Mouse (Mus musculus) midbrain, embryonic 14.5 days (tissue): ENCODE measurements around the gene Harbi1. TPM values are rescaled to one million over a fixed set of nuclear protein-coding genes. Genes with fewer than 3 reads are reported as not detected.
"Not testable (repeated sequence)": the region's sequence is repeated elsewhere in the genome, so short reads cannot be mapped to it uniquely, and the experiment has no call there.

Experiments
- ATAC-seq: fragments of 200-750 bp; cut with Nextera tagmentation; 2 replicates; pipeline ENCODE4 v1.8.0; 2017; ENCODE audit warnings: moderate number of reproducible peaks, moderate library complexity; ENCODE audit not compliant: low FRiP score, low TSS enrichment
- DNase-seq: peaks from one replicate; pipeline ENCODE4 v3.0.0-alpha.2; 2015
- H3K27ac ChIP-seq: fragments of 300-500 bp; sonication (generic); replicated peaks from 2 replicates; pipeline ENCODE4 v1.5.1; 2014; ENCODE audit warnings: mild to moderate bottlenecking, low read depth, low read length, moderate library complexity
- H3K27me3 ChIP-seq: fragments of 300-500 bp; sonication (generic); 2 replicates; pipeline ENCODE4 v1.6.1; 2014; ENCODE audit warnings: low read length, control low read depth, mixed read lengths; ENCODE audit not compliant: control insufficient read depth, insufficient read depth
- H3K36me3 ChIP-seq: fragments of 300-500 bp; sonication (generic); 2 replicates; pipeline ENCODE4 v1.6.1; 2014; ENCODE audit warnings: low read length, control low read depth; ENCODE audit not compliant: control insufficient read depth, insufficient read depth
- H3K4me1 ChIP-seq: fragments of 300-500 bp; sonication (generic); 2 replicates; pipeline ENCODE4 v1.6.1; 2014; ENCODE audit warnings: mild to moderate bottlenecking, antibody characterized with exemption, low read length, control low read depth; ENCODE audit not compliant: control insufficient read depth, insufficient read depth
- H3K4me2 ChIP-seq: fragments of 300-500 bp; sonication (generic); 2 replicates; pipeline ENCODE4 v1.6.1; 2014; ENCODE audit warnings: mild to moderate bottlenecking, low read length, moderate library complexity
- H3K4me3 ChIP-seq: fragments of 300-500 bp; sonication (generic); replicated peaks from 2 replicates; pipeline ENCODE4 v1.5.1; 2014; ENCODE audit warnings: low read depth, low read length
- H3K9ac ChIP-seq: fragments of 300-500 bp; sonication (generic); replicated peaks from 2 replicates; pipeline ENCODE4 v1.6.1; 2014; ENCODE audit warnings: mild to moderate bottlenecking, low read length, moderate library complexity
- H3K9me3 ChIP-seq: fragments of 300-500 bp; sonication (generic); 2 replicates; pipeline ENCODE4 v1.6.1; 2016; ENCODE audit warnings: low read length, control low read depth, mixed read lengths; ENCODE audit not compliant: control insufficient read depth
- WGBS: fragments of 180-500 bp; shearing (Covaris S2); extraction: QIAGEN DNeasy Blood & Tissue Kit; methylation state at CpG from one replicate; pipeline ENCODE4 v1.1.7; 2014; 5-methylcytosine and 5-hydroxymethylcytosine counted together
- polyA plus RNA-seq: library from polyadenylated mRNA; unstranded; fragments of >200 nt; fragmentation: Nextera tagmentation; extraction: Ambion mirVana; gene quantifications from 2 replicates; pipeline ENCODE4 v1.2.1, GENCODE M21; 2014

Harbi1 gene
- polyA plus RNA-seq, 1 experiment from 2014 or later: 18.2 TPM

DNA sequence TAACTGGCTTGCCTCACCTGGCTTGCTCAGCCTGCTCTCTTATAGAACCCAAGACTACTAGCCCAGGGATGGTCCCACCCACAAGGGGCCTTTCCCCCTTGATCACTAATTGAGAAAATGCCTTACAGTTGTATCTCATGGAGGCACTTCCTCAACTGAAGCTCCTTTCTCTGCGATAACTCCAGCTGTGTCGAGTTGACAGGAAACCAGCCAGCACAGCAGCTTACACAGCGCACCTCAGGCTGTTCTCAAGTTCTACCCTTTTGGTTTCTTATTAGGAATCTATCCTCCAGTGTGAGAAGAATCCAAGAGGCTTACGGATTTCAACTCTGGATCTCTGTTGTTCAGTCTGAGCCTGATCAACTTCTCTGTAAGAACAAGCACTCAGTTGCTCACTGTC, 14.8 kb downstream of the Harbi1 start:
- DNase-seq, H3K9ac ChIP-seq, H3K4me1 ChIP-seq, H3K4me3 ChIP-seq, H3K27me3 ChIP-seq, ATAC-seq, H3K9me3 ChIP-seq, H3K4me2 ChIP-seq, H3K36me3 ChIP-seq, H3K27ac ChIP-seq: not testable (repeated sequence)
- WGBS: 50% methylated on average over 4 of the region's 4 CpGs

GRCm38 (mm10) chr2:91727011-91727410, 16.4 kb downstream of the Harbi1 start:
- no peak overlapping the region for H3K27ac ChIP-seq
- H3K4me1 ChIP-seq: 0 out of 2 replicates have a peak, but pooled peaks cover 3% of the 10 kb centered on the region
- H3K9me3 ChIP-seq: no peaks in the 10 kb centered on the region
- 90% methylated on average over 3 of the region's 3 CpGs for WGBS
- no peak overlapping the region for H3K9ac ChIP-seq
- DNase-seq: no peak
- no peaks in the 10 kb centered on the region for H3K36me3 ChIP-seq
- H3K4me3 ChIP-seq: no peak overlapping the region
- H3K27me3 ChIP-seq: no peaks in the 10 kb centered on the region
- ATAC-seq: no peak
- H3K4me2 ChIP-seq: no peak overlapping the region

DNA sequence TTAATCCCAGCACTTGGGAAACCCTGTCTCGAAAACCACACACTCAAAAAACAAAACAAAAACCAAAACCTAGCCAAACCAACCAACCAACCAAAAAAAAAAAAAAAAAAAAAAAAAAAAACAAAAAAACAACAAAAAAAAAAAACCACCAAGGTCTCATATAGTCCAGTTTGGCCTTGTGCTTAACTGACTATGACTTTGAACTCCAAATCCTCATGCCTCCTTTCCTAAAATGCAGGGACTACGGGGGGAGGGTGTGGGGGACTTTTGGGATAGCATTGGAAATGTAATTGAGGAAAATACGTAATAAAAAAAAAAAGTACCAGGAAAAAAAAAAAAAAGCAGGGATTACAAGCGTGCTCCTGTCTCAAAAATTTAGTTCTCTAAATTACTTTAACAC, 18.9 kb downstream of the Harbi1 start:
- no peaks in the 10 kb centered on the region for H3K9me3 ChIP-seq
- WGBS: 18% methylated on average over 4 of the region's 4 CpGs
- H3K36me3 ChIP-seq: no peaks in the 10 kb centered on the region
- peak overlapping the region; percentile 97; the same call in 1 of the 2 replicates for H3K9ac ChIP-seq
- peak overlapping the region; percentile 68 for H3K4me2 ChIP-seq
- no peak overlapping the region; the same call in 1 of the 2 replicates for H3K27ac ChIP-seq
- peak; percentile 2; the same call in 1 of the 2 replicates for ATAC-seq
- 0 out of 2 replicates have a peak, but pooled peaks cover 3% of the 10 kb centered on the region for H3K4me1 ChIP-seq
- DNase-seq: no peak
- H3K27me3 ChIP-seq: no peaks in the 10 kb centered on the region
- H3K4me3 ChIP-seq: peak overlapping the region; percentile 99

GRCm38 (mm10) chr2:91729971-91730821, 19.5 kb downstream of the Harbi1 start, which contains the start of gene Ambra1:
Gene Ambra1, plus strand, starts transcription at chr2:91730134.
- H3K27ac ChIP-seq: peak within 1 kb of the TSS; percentile 94
- H3K4me3 ChIP-seq: peak within 1 kb of the TSS; percentile 99
- no peaks in the 10 kb centered on the region for H3K9me3 ChIP-seq
- under 1% methylated on average over 66 of the region's 68 CpGs for WGBS
- peak; percentile 96 for DNase-seq
- H3K9ac ChIP-seq: peak within 1 kb of the TSS; percentile 97
- no peaks in the 10 kb centered on the region for H3K27me3 ChIP-seq
- H3K4me1 ChIP-seq: 0 out of 2 replicates have a peak, but pooled peaks cover 3% of the 10 kb centered on the region
- peak within 1 kb of the TSS; percentile 68 for H3K4me2 ChIP-seq
- H3K36me3 ChIP-seq: no peaks in the 10 kb centered on the region
- peak; percentile 89 for ATAC-seq

GRCm38 (mm10) chr2:91735221-91735620, 24.6 kb downstream of the Harbi1 start:
- Histone ChIP-seq H3K27me3 (no peaks in the 10 kb centered on the region), H3K4me3 (no peak overlapping the region)

GRCm38 (mm10) chr2:91739586-91739985, 28.9 kb downstream of the Harbi1 start:
- Histone ChIP-seq H3K4me3 (no peak overlapping the region), H3K4me1 (no peaks in the 10 kb centered on the region), H3K9ac (no peak overlapping the region), H3K27me3 (no peaks in the 10 kb centered on the region), H3K36me3 (no peaks in the 10 kb centered on the region), H3K4me2 (no peak overlapping the region), H3K27ac (no peak overlapping the region), H3K9me3 (no peaks in the 10 kb centered on the region)
- DNase-seq (no peak), ATAC-seq (no peak)
- WGBS: 98% methylated on average over 1 of the region's 1 CpGs

More at GRCm38 (mm10) chr2:91735221-91735620, 24.6 kb downstream of the Harbi1 start:
- no peak for DNase-seq
- no peak for ATAC-seq
- 94% methylated on average over 5 of the region's 5 CpGs for WGBS
- H3K9ac ChIP-seq: no peak overlapping the region
- H3K36me3 ChIP-seq: no peaks in the 10 kb centered on the region
- no peak overlapping the region for H3K27ac ChIP-seq
- H3K4me1 ChIP-seq: 0 out of 2 replicates have a peak, but pooled peaks cover 3% of the 10 kb centered on the region
- H3K4me2 ChIP-seq: no peak overlapping the region
- H3K9me3 ChIP-seq: no peaks in the 10 kb centered on the region

GRCm38 (mm10) chr2:91744686-91745085, 34.0 kb downstream of the Harbi1 start:
- 84% methylated on average over 5 of the region's 5 CpGs for WGBS
- no peak for DNase-seq
- H3K4me3 ChIP-seq: no peak overlapping the region
- no peak overlapping the region for H3K27ac ChIP-seq
- no peak overlapping the region for H3K9ac ChIP-seq
- H3K4me2 ChIP-seq: no peak overlapping the region
- no peaks in the 10 kb centered on the region for H3K27me3 ChIP-seq
- H3K4me1 ChIP-seq: no peaks in the 10 kb centered on the region
- H3K36me3 ChIP-seq: no peaks in the 10 kb centered on the region
- no peaks in the 10 kb centered on the region for H3K9me3 ChIP-seq
- no peak for ATAC-seq

DNA sequence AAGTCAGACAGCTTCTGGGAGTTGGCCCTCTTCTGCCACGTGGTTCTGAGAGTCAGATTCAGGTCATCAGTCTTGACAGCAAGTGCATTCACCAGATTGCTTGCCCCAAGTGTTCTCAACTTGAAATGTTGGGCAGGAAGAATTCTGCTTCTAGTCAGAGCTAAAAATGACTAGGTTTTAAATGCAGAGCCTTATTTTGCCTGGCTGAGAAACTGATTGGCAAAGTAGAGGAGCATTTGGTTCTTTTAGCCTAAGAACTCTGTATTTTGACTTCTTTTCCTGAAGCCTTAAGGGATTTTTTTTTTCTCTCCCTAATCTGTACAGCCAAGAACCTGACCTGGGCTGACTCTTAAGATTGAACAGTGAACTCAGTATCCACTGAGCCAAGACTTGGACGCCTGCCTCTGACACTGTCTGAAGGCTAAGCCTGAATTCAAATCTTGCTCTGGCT, 39.2 kb downstream of the Harbi1 start:
- ATAC-seq (no peak), DNase-seq (no peak)
- H3K4me3 ChIP-seq: no peak overlapping the region
- H3K9me3 ChIP-seq: no peaks in the 10 kb centered on the region
- no peaks in the 10 kb centered on the region for H3K36me3 ChIP-seq
- 74% methylated on average over 2 of the region's 2 CpGs for WGBS
- H3K4me2 ChIP-seq: no peak overlapping the region
- no peaks in the 10 kb centered on the region for H3K4me1 ChIP-seq
- H3K27ac ChIP-seq: no peak overlapping the region
- no peak overlapping the region for H3K9ac ChIP-seq
- no peaks in the 10 kb centered on the region for H3K27me3 ChIP-seq
